Mouse (Mus musculus) thymus, postnatal 10 days (tissue): ENCODE data around the gene Limk2.
A peak's percentile ranks its signal among the peaks of the same experiment; 100 is the strongest.

Experiments used
- DNase-seq, 2 experiments: peaks; one replicate each; pipeline ENCODE4 v3.0.0; 2021; ENCODE audit warnings: low spot score in 2 of 2

Limk2 gene

DNA sequence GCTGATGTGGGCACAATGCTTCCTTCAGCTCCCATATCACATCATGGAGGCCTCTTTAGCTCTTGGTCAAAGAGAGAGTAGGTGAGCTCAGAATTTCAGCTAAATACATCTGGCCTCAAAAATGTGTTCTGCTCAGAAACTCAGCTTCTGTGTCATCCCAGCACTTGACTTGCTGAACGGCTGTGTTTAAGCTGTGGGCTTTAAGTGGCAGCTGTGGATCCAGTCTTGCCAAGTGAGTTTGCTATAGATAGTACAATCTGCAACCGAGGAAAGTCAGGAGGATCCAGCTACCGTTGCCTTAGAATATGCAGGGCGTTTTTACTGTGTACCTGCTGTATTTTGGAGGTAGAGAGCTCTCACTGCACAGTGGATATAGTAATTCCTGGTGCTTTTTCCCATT is 106.6 kb downstream of the Limk2 start:
- no peak for DNase-seq

DNA sequence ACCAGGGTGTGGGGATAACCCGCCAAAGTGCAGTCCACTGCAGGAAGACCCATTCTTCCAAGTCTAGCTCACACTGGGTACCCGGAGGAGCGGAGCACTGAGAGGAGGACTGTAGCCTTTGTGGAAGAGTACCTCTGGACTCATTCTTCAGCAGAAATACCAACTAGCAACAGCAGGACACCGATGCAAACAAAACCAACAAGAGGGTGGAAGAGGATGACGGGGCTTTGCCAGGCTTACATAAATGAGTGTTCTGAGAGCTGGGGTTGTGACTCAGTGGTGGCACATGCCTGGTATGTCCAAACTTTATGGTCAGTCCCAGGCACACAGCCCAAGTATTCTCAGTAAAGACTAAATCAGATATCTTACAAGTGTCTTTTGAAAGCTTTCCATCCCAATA is 107.9 kb downstream of the Limk2 start:
- no peak for DNase-seq

DNA sequence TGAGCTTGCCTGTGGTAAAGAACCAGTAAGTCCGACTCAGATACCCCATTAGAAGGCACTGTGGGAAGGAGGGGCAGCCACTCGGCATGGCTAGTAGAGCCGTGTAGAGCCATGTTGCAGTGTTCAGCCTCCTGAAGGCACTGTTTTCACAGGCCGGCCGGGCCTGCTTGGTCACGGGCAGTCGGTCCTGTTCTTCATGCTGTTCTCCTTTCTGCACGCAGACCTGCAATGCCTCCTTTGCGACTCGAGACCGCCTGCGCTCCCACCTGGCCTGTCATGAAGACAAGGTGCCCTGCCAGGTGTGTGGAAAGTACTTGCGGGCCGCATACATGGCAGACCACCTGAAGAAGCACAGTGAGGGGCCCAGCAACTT is 110.2 kb downstream of the Limk2 start:
- peak in 1 of 2 experiments; percentile 42 for DNase-seq

DNA sequence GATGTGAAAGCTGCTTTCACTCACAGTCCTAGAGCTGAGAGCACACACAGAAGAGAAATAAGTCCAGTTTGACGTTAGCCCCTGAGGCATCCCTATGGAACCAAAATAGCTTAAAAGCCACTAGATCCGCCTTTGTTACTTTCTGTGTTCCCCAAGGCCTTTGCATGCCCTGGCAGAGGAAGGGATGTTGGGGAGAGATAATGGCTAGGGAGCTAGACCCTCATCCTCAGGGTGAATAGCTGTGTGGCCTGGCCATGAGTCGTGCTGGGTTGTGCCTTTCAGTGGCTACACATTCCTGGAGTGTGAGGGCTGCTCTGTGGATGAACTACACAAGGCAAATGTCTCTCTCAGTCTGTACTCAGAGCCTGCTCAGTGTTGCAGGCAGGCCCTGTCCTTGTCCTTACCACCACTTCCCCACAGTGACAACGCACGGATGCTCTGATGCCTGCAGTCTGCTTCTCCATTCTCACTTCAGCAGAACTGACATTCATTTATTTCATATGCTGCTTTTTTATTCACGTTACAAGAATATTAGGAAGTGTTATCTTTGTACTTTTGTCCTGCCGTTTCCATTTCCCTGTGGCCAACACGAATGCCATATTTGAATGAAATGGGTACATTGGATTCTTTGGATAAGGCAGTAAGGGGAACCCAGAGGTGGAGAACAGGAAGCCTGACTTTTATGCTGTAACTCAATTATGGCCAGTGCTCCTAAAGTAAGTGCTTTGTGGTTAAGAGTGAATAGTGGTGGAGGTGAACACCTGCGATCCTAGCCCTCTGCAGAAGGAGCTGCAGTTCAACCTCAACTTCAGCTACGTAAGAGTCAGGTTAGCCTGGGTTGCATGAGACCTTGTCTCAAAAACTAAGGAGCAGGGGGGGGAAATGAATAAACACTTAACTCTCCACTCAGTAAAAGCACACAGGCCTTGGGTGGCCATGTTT is 110.8 kb downstream of the Limk2 start:
- peak in 1 of 2 experiments; percentile 38 for DNase-seq

DNA sequence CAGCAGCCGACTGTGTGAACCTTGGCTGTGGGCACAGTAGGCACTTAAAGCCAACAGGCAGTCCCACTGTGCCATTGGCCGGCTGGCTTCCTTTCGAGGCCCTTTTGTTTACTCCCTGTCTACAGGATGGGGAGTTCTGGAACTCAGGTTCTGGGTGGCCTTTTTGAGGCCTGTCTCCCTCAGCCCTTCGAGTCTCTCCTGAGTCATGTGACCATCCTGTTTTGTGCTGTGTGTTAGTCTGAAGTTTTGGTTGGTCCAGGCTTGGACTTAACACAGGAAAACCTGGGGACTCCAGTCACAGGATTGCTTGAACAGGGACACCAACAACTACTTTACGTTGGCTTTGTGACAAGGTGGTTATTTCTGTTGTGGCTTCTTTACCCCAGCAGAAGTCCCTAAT is 112.9 kb downstream of the Limk2 start:
- no peak for DNase-seq

DNA sequence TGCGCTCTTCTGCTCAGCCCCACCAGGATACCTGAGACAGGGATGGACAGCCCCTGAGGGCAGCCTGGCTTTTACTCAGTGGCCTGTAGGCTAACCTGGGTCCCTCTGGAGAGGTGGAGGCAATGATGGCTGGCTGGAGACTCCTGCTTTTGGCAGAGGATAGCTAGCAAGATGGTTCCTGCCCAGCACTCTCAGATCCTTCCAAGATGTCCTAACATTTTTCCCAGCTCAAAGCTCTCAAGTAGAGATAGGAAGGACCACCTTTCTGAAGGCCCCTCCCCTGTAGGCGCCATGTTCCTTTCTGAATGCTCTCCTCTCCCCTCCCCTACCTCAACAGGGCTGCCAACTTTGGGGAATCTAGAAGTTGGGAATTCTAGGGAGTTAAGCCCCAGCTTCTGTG is 114.3 kb downstream of the Limk2 start:
- no peak for DNase-seq
